10 mouse cellular contexts compared by ENCODE assay signal in genomic region chr2:57111791-57112538, GRCm38 (mm10). TPM values are rescaled to one million over a fixed set of nuclear protein-coding genes. Genes with fewer than 3 reads are reported as not detected.
A peak's percentile ranks its signal among the peaks of the same experiment; 100 is the strongest.
DNase-seq lines count a peak whose midpoint lies in the region; ATAC-seq and TF ChIP-seq lines count a peak whose summit lies in the region.
"Had no signal": no experiment of that assay in that cellular context is flagged by ENCODE, and none has a peak within 500 bp of the region (broad histone marks: within the 10 kb centered on the region; RNA-seq: fewer than 3 reads in every experiment).

No protein-coding gene starts in this region.

- H3K4me2 ChIP-seq in lung, postnatal 0 days (replicated peaks; ENCODE audit: low read depth, low read length) = no peak overlapping the region; the same call in 1 of the 2 replicates
- no peak overlapping the region for H3K4me2 ChIP-seq in limb, embryonic 11.5 days (ENCODE audit: low read depth, severe bottlenecking)

- no peaks in the 10 kb centered on the region for H3K36me3 ChIP-seq in lung, postnatal 0 days (ENCODE audit: insufficient read depth, low read length)
- no peaks in the 10 kb centered on the region for H3K36me3 ChIP-seq in limb, embryonic 11.5 days (ENCODE audit: control insufficient read depth, insufficient read depth, low read length)

- H3K27ac ChIP-seq in lung, postnatal 0 days (ENCODE audit: low read length) = no peak overlapping the region
- H3K27ac ChIP-seq in limb, embryonic 11.5 days (replicated peaks; ENCODE audit: low read depth, low read length) = no peak overlapping the region
- H3K27ac ChIP-seq in olfactory bulb, adult 2 months (ENCODE audit: insufficient read depth, low read depth, low read length) = no peak overlapping the region
- H3K27ac ChIP-seq in left cerebral cortex, adult 2 months = no peak overlapping the region

- TF ChIP-seq EP300 in lung, postnatal 0 days (IDR thresholded peaks at IDR 0.05) = no peak

- no peak for TF ChIP-seq POLR2A in olfactory bulb, adult 2 months (IDR thresholded peaks at IDR 0.05; ENCODE audit: insufficient read depth, low read depth, low read length)

- no peaks in the 10 kb centered on the region for H3K9me3 ChIP-seq in lung, postnatal 0 days (ENCODE audit: low read length)
- no peaks in the 10 kb centered on the region for H3K9me3 ChIP-seq in limb, embryonic 11.5 days (ENCODE audit: control insufficient read depth, low read length)

- intact Hi-C loops in left cerebral cortex, adult 2 months (cut with DNase I) = loop anchor here (5.0 kb wide), 1 partner anchor 505 kb away; no protein-coding TSS in a partner anchor

- H3K4me1 ChIP-seq in lung, postnatal 0 days (ENCODE audit: insufficient read depth, low read depth, low read length) = no peaks in the 10 kb centered on the region; the same call in 1 of the 2 replicates
- H3K4me1 ChIP-seq in limb, embryonic 11.5 days (ENCODE audit: control insufficient read depth, insufficient read depth, low read length) = no peaks in the 10 kb centered on the region
- H3K4me1 ChIP-seq in olfactory bulb, adult 2 months (ENCODE audit: control insufficient read depth, insufficient read depth, low read length) = peaks cover 16% of the 10 kb centered on the region

- 0 out of 2 replicates have a peak overlapping the region, but pooled peaks have one; percentile 5 for H3K4me3 ChIP-seq in lung, postnatal 0 days (ENCODE audit: low read depth, low read length)
- H3K4me3 ChIP-seq in limb, embryonic 11.5 days (ENCODE audit: low read depth, low read length) = no peak overlapping the region
- peak overlapping the region; percentile 2; the same call in 1 of the 2 replicates for H3K4me3 ChIP-seq in olfactory bulb, adult 2 months (ENCODE audit: insufficient read depth, low read depth, low read length)
- H3K4me3 ChIP-seq in left cerebral cortex, adult 2 months = no peak overlapping the region

- TF ChIP-seq CTCF in lung, postnatal 0 days (IDR thresholded peaks at IDR 0.05) = no peak
- TF ChIP-seq CTCF in olfactory bulb, adult 2 months (IDR thresholded peaks at IDR 0.05; ENCODE audit: insufficient read depth, low read depth, low read length) = no peak
- TF ChIP-seq CTCF in left cerebral cortex, adult 2 months (IDR thresholded peaks at IDR 0.05) = no peak

- peaks cover 53% of the 10 kb centered on the region for H3K27me3 ChIP-seq in lung, postnatal 0 days (replicated peaks; ENCODE audit: insufficient read depth, low read length)
- H3K27me3 ChIP-seq in limb, embryonic 11.5 days (ENCODE audit: control insufficient read depth, insufficient read depth, low read length) = peaks cover 52% of the 10 kb centered on the region

- no peak for ATAC-seq in lung, postnatal 0 days
- no peak for ATAC-seq in limb, embryonic 11.5 days (ENCODE audit: insufficient number of reproducible peaks, low FRiP score, low TSS enrichment, low read depth)

- peak; percentile 32 for DNase-seq in embryo, embryonic 10.5 days (ENCODE audit: low spot score)
- no peak for DNase-seq in embryo, embryonic 9.5 days (ENCODE audit: extremely low spot score)
- DNase-seq in lung, postnatal 0 days (ENCODE audit: low spot score) = no peak
- DNase-seq in lung, postnatal 14 days = no peak
- peak; percentile 40 for DNase-seq in limb, embryonic 11.5 days (ENCODE audit: low spot score)
- no peak for DNase-seq in left cerebral cortex, adult 2 months (ENCODE audit: extremely low spot score in 1 of 2, low spot score in 2 of 2)
- no peak for DNase-seq in lung, postnatal 10 days
- DNase-seq: cerebellum, adult 9-10 months; gastrocnemius, postnatal 36 days had no signal

- no peak overlapping the region for H3K9ac ChIP-seq in lung, postnatal 0 days (replicated peaks; ENCODE audit: low read depth)
- H3K9ac ChIP-seq in limb, embryonic 11.5 days (ENCODE audit: low read length) = no peak overlapping the region

- 19% methylated on average over 38 of the region's 38 CpGs for WGBS in lung, postnatal 0 days
- 5% methylated on average over 38 of the region's 38 CpGs for WGBS in limb, embryonic 11.5 days
- 43% methylated on average over 38 of the region's 38 CpGs for WGBS in olfactory bulb, adult 2 months

RNA-seq across cellular contexts. Expression of gene Nr4a2, which starts 11.8 kb away (rescaled TPM):
- polyA plus RNA-seq in lung, postnatal 0 days (2015; fragmentation: Nextera tagmentation; extraction: Ambion mirVana) = 2.7 and 2.9 TPM in 2 replicates
- 7.7 and 8.8 TPM in 2 replicates for polyA plus RNA-seq in limb, embryonic 11.5 days (2014; fragmentation: Nextera tagmentation; extraction: Ambion mirVana)
- polyA plus RNA-seq in olfactory bulb, adult 2 months (2012; ENCODE audit: insufficient read depth, insufficient read length, low replicate concordance, missing spikeins) = not detected in 2 replicates
- total RNA-seq in left cerebral cortex, adult 2 months (2021) = 10 to 100 TPM; 38.1 to 58.8 TPM

Comparison
In these comparisons a context has a peak if more than half of its experiments do, and no peak if none do; other contexts are left out.
1. DNase-seq: peak in embryo, embryonic 10.5 days (single experiment) and limb, embryonic 11.5 days (single experiment); none in embryo, embryonic 9.5 days (single experiment), lung, postnatal 0 days (single experiment), lung, postnatal 14 days (single experiment), left cerebral cortex, adult 2 months (0 of 2) and lung, postnatal 10 days (single experiment).
2. H3K4me3 ChIP-seq: peak in lung, postnatal 0 days (single experiment) and olfactory bulb, adult 2 months (single experiment); none in limb, embryonic 11.5 days (single experiment) and left cerebral cortex, adult 2 months (single experiment).